Mouse (Mus musculus): Measurements from ENCODE around the gene 2310011J03Rik. TPM values are rescaled to one million over a fixed set of nuclear protein-coding genes. Genes with fewer than 3 reads are reported as not detected.
"Not testable (repeated sequence)": the region's sequence is repeated elsewhere in the genome, so short reads cannot be mapped to it uniquely, and the experiment has no call there.

The 2310011J03Rik gene
- 10 to 100 TPM; 13.6 to 14.2 TPM for total RNA-seq (2021)

DNA sequence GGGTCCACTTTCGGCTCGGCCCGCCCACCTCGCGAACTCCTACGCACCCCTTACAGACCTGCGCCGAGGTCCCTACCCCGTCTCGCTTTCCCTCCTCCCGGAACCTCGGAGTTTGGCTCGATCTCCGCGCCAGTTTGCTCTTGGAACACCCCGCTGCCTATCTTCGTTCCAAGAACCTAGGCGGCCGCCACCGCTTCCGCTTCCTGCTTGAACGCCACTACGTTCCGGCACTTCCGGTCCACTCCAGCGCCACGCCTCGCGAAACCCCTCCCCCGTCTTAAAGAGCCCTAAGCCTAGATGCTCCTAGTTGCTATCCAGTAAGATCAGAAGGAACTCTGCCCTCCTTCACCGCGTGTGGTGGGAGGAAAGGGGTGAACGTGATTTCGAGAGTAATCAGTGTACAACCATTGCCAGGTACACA is at the start of gene 2310011J03Rik:
Gene 2310011J03Rik, minus strand, starts transcription at position 198 of the 421 bp plus-strand sequence.
- intact Hi-C loops (cut with DNase I), result no loop called here
- DNase-seq, result peak; percentile 90

DNA sequence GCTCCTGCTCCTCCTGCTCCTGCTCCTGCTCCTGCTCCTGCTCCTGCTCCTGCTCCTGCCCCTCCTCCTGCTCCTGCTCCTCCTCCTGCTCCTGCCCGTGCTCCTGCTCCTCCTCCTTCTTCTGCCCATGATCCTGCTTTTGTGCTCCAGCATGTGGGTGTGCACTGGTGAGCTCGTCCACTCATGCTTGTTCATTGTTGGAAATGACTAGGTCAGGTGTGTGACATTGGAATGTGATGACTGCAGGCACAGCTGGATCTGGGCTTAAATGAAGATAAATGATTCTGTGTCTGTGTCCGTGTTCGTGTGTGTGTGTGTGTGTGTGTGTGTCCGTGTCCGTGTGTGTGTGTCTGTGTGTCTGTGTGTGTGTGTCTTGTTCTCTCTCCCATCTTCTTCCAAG is 48.1 kb upstream of the 2310011J03Rik start:
- intact Hi-C loops (cut with DNase I), result no loop called here
- no peak for DNase-seq

DNA sequence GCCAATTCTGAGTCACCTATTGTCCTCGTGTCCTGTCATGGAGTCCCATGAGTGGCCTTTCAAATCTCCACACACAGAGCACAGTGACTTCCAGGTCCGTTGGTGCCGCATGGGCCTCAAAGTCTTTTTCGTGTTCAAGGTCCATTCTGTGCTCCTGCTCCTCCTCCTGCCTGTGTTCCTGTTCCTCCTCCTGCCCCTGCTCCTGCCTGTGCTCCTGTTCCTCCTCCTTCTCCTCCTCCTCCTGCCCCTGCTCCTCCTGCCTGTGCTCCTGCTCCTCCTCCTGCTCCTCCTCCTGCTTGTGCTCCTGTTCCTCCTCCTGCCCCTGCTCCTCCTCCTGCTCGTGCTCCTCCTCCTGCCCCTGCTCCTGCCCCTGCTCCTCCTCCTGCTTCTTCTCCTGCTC is 47.6 kb upstream of the 2310011J03Rik start:
- intact Hi-C loops (cut with DNase I), result no loop called here

DNA sequence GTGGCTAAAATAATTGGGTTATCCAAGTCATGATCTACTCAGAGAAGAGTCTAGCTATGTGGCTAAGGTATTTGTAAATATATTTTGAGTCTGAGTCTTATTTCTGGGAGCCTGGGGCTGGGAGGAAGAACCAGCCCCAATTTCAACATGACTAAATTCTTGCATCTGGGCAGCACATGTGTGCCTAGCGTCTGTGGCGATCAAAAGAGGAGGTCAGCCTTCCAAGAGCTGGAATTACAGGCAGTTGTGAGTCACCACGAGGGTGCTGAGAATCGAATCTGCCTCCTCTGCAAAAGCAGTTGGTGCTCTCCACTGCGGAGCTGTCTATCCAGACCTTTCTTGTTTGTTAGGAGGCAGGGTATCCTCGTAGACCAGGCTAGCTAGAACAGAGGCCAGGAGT is 45.4 kb upstream of the 2310011J03Rik start:
- intact Hi-C loops (cut with DNase I), result no loop called here

More for the DNA sequence above, 47.6 kb upstream of the 2310011J03Rik start:
- DNase-seq, result no peak

DNA sequence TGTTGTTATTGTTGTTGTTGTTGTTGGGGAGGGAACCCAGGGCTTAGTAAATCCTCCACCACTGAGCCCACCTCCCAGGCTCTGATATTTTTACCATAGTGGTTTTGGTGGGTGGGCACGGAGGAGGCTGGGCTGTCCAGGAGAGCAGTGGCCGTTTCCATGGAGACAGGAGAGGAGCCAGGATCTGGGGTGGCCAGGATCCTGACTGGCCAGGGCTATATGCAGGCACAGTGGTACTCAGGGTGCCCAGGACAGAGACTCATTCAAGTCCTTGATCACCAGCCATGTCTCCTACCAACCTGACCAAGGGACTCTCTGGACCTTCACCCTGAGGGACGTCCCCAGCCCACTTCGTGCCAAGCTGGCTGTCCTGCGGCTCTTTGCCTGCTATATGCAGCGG is 43.4 kb upstream of the 2310011J03Rik start:
- intact Hi-C loops (cut with DNase I), result no loop called here
- no peak for DNase-seq

More for the DNA sequence above, 45.4 kb upstream of the 2310011J03Rik start:
- no peak for DNase-seq

DNA sequence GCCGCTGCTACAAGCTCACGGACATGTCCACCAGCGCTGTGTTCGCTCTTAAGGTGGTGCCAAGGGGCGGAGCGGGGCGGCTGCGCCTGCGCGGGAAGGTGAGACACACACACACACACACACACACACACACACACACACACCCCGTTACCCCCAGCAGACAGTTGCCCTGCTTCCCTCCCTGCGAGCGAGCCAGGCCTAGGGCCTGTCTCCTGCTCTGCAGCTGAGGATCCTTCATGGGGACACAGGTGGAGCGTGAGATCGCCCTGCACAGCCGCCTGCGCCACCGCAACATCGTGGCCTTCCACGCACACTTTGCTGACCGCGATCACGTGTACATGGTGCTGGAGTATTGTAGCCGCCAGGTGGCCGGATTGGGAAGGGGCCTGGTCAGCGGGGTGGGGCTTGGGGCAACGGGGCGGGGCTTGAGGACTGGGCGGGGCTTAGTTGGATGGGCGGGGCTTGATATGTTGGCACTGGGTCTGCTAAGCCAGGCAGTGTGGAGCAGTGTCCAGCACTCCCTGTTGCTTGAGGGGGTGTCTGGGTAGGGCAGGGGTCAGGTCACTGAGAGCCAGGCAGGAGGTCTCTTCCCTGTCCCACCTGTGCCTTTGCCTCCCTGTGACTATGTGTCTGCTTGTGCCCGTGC is 37.8 kb upstream of the 2310011J03Rik start:
- DNase-seq, result no peak
- intact Hi-C loops (cut with DNase I), result no loop called here

DNA sequence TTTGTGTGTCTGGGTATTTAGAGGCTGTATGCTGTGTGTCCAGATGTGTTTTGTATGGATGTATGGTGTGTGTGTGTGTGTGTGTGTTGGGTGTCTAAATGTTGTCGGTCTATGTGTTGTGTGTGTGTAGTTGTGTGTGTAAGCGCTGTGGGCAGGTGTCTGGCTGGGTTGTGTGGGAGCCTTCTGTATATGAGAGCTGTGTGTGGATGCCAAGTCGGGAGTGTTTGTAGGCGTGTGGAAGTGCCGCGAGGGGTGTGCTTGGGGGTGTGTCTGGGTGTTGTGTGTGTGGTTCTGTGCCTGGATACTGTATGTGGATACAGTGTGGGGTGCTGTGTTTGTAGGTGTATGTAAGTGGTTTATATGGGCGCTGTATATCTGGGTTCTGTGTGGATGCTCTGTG is 37.0 kb upstream of the 2310011J03Rik start:
- intact Hi-C loops (cut with DNase I), result no loop called here
- DNase-seq, result no peak

DNA sequence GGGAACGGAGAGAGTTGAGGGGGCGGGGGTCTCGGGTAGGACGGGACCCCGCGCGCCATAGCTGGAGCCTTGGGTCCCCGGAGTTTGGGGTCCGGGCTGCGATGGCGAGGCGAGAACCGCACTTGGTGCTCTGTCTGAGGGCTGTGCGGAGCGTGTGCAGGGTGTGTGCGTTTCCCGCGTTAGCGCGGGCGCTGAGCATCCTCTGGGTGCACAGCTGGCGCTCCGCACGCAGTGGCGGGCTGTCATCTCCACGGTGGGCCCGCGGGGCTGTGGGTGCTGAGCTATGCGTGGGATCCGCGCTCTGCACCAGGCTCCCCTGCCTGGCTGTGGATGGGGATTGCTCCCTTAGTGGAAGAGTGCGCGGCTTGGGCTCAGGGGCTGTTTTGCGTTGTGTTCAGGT is 36.4 kb upstream of the 2310011J03Rik start:
- intact Hi-C loops (cut with DNase I), result no loop called here
- DNase-seq, result no peak

DNA sequence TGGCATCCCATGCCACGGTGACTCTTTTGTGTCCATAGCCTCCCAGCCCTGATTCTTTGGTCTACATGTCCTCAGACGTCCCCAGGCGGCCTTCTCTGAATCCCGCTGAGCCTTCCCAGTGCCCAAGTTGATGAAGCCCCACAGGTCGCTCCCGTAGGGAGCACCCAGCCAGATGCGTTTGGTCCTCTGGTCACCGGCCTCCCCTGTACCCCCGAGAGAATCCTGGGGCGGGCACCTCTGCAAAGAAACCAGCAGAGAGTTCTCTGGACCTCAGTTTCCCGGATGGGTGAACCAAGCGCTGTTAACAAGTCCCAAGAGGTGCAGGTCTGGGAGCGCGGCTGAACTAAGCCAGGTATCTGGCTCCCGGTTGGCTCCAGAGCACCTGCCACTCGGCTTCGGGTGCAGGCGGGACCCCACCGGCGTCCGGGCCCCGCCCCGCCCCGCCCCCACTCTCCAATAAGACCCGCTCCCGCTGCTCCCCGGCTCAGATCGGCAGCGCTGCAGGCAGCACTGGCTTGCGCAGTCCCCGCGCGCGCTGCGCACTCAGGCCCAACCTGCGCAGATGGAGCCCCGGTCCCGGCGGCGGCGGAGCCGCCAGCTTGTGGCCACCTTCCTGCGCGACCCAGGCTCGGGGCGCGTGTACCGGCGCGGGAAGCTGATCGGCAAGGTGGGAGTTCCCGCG is 35.8 kb upstream of the 2310011J03Rik start, which contains the start of gene Plk5:
Gene Plk5, plus strand, starts transcription at position 459 of the 682 bp plus-strand sequence.
- no peak for DNase-seq
- intact Hi-C loops (cut with DNase I), result no loop called here

DNA sequence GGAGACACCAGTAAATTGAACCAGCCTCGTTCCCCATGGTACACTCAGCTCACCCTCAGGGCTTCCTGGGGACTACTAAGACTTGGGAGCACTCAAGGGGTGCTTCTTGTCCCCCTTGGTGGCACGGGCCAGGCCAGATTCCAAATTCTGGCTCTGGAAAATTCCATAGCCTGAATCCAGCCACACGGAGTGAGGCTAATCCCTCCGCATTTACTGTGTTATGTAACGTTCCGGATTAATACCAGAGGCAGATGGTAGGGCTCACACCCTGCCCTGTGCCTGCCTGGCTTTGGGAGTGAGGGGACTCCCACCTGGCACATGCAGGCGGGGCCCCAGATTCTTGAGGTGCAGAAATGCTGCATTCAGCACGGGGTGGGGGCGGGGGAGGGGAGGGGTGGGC is 35.1 kb upstream of the 2310011J03Rik start:
- intact Hi-C loops (cut with DNase I), result no loop called here
- no peak for DNase-seq

DNA sequence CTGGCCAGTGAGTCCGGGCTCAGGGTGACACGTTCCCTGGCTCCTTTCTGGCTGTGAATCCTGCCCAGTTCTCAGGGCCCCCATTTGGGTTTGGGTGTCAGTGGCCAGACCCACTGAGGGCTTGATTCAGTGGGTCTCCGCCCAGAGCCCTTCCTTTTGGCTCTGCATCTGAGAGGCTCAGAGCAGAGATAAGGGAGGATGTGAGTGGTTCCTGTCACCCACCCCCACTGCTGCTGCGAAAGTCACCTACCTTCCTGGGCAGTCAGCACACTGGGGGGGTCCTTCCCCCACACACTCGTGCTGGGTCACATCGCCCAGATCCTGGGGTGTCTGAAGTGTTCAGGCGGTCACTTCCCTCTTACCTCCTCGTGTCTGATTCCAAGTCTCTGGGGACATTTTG is 32.4 kb upstream of the 2310011J03Rik start:
- intact Hi-C loops (cut with DNase I), result no loop called here
- DNase-seq, result no peak

DNA sequence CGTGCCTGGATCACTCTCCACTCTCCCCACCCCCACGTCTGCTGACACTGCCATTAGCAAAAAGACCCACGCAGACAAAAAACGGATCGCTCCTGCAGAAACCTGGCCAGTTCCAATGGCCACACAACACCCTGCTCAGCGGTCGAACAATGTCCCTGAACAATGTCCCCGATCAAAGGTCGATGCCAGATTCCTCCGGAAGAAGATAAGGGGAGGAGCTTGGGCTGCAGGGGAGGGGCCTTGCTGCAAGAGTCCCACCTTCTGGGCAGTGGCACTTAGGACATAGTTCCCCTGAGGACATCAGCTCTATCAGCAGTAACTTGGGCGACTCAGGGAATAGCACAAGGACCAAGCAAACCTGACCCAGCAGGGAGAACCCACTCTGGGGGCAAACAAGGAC is 31.6 kb upstream of the 2310011J03Rik start:
- intact Hi-C loops (cut with DNase I), result no loop called here
- DNase-seq, result no peak

DNA sequence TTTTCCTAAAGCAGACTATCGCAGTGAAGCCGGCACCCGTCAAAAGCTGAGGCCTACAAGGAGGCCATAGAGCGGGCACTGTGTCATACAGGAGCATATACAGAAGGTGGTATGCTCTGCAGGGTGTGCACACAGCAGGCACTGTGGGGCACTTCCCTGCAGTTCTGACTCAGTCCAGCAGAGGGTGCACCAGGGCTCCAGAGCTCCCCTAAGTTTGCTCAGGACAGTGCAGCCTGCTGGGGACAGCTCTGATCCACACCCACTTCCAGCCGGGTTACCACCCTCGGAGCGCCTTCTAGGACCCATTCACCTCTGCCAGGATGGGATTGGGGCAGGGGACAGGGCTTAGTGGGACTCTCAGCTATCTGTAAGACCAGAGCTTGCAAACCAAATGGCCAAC is 30.0 kb upstream of the 2310011J03Rik start:
- intact Hi-C loops (cut with DNase I), result no loop called here
- peak; percentile 84 for DNase-seq

DNA sequence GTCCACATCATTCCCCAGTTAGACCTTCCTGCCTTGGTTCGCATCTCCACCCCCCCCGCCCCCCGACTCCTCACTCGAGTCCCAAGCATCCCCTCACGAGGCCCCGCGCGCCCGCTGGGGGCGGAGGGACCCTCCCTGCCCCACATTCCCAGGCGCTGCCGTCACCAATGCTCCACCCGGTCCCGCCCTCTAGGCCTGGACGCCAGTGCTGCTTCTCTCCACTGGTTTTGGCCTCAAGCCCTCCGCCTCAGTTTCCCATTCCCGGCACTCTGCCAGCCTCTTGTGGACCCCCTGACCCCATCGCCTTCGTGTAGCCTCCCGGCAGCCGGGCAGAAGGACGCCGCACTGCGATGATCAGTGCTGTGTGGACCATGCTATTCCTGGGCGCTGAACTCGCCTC is 28.6 kb upstream of the 2310011J03Rik start:
- intact Hi-C loops (cut with DNase I), result no loop called here
- no peak for DNase-seq

DNA sequence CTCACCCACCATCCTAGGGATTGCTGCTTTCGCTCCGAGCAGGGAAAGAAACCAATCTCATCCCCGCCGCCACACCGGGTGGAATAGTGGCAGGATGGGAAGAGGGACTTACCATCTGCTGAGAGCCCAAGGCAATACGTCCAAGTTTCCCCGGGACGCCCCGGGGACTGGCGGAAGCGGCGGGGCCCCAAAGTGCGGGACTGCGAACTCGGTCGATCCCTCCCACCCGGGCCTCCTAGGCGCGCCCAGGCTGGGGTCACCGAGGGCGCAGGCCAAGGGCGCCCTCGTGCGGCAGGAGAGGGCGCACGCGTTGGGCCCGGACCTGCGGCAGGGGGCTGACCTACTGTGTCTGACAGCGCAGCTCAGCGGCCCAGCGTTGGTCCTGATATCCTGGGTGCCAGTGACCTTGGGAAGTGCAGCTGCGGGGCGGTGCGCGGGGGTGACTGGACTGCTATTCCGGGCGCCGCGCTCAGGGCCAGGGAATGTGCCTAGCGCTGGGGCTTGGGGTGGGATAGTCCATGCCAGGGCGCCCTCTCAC is 28.0 kb upstream of the 2310011J03Rik start, which contains the start of gene Adamtsl5:
Gene Adamtsl5, minus strand, starts transcription at position 169 of the 538 bp plus-strand sequence.
- intact Hi-C loops (cut with DNase I), result no loop called here
- no peak for DNase-seq

DNA sequence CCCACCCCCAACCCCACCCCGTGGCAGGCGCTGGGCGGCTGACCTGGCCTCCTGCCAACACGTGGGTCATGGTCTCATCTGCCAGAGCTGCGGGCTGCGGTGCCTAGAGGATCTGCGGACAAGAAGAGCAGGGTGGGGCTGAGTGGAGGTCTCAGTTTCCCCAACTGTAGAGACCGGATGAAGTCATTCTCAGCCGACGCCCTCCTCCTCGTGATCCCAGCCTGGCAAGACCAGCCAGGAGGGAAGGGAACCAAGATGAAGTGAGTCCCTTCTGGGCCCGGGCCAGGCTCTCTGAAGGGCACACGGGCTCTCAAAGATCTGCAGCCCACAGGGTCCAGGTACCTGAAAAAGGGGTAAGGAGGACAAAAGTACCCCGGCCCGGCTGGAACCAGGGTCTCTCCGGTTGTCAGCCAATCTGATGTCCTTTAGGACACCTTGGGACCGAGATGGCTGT is 27.2 kb upstream of the 2310011J03Rik start:
- intact Hi-C loops (cut with DNase I), result no loop called here
- no peak for DNase-seq

DNA sequence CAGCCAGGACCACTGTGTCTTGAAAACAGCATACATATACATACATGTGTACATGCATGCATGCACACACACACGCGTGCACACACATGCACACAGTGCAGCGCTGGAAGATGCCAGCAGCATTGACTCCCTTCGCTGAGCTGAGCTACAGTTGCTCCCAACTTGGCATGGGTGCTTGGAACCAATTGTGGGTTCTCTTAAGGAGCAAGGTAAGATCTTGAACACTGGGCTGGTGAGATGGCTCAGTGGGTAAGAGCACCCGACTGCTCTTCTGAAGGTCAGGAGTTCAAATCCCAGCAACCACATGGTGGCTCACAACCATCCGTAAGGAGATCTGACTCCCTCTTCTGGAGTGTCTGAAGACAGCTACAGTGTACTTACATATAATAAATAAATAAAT is 25.6 kb upstream of the 2310011J03Rik start:
- DNase-seq; intact Hi-C loops (cut with DNase I): not testable (repeated sequence)

DNA sequence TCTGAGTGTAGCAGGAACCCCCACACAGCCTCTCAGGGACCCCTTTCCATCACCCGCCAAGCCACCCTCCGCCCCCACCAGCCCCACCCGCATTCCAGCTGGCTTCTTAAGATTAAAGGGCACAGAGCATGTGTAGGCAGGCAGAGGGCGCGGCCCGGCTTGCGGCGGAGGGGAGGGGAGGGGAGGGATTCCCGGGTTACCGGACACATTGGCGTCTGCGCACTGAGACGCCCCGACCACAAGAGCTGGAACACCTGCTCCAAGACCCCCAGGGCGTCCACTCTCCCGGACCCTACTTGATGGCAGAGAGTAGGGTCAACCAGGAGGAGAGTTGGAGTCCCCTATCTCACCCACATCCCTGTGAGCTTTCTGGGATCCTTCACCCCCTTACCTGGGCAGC is 24.8 kb upstream of the 2310011J03Rik start:
- DNase-seq, result no peak
- intact Hi-C loops (cut with DNase I), result no loop called here

DNA sequence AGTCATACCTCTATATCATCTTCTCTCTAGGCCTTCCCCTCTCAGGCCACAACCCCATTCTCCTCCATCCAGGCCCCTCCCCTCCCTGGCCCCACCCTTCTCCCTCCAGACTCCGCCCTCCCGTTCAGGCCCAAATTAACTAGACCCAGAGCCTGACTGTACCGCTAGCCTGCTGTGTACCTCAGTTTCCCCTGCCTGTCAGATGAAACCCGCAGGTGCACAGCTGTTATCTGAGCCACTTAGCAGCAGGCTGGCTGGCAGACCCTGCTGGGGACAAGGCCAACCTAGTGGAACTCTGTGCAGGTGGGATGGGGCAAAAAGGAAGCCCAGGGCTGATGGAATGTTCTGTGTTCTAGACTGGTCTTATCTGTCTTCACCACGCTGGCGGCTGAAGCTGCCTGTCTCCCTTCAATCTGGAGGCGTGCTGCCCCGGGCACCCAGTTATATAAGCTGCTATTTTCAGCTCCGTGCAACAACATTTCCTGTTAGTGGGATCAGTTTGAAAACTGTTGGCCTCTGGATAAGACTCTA is 23.9 kb upstream of the 2310011J03Rik start:
- no peak for DNase-seq
- intact Hi-C loops (cut with DNase I), result loop anchor here (5.0 kb wide), 1 partner anchor 33 kb away; no protein-coding TSS in a partner anchor

DNA sequence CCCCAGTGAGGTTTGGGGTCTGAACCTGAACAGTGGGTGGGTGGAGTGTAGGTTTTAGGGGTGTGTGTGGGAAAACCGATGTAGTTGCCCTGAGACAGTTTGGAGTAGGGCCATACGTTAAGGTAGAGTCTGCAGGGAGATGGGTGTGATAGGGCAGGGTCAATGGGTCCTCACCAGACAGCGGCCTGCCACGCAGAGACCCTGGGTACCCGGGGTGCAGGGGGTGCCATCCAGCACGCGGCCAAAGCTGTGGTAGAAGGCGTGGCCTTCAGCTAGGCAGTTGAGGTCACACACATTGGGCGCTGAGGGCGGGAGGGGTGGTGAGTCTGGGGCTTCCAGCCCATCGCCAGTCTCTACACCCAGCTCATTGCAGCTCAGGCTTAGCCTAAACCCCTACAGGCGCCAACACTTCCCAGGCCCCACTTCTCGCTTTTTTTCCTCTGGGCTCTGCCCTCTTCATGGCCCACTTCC is 23.1 kb upstream of the 2310011J03Rik start:
- intact Hi-C loops (cut with DNase I), result loop anchor here (5.0 kb wide), 1 partner anchor 34 kb away; no protein-coding TSS in a partner anchor

DNA sequence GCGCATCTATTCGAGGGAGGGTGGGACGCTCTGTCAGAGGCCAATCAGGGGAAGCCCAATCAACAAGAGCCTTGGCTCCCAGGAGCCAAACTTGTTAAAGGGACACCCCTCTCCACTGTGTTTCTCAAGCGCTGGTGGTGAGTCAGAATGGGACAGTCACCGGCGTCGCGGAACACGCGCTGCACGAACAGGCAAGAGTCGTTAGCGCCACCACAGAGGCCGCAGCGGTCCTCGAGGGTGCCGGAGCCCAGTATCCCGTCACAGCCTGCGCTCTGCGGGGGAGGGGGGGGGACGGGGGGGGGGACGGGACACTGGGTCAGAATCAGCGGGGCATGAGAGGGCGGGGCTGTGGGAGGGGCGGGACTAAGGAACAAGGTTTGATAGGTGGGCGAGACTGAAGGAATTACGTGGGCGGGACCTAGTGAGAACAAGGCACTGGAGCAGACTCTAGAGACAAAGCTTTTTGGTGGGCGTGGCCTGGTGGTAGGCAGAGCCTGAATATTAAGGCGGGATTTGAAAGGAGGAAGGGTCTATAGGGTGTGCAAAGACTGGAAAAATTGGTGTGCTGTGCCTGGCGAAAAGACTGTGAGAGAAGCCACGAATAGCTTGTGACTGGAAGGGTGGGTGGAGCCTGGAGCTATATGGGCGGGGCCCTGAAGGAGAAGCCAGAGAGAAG is 22.6 kb upstream of the 2310011J03Rik start:
- no peak for DNase-seq
- intact Hi-C loops (cut with DNase I), result loop anchor here (5.0 kb wide), 1 partner anchor 34 kb away; no protein-coding TSS in a partner anchor

More for the DNA sequence above, 23.1 kb upstream of the 2310011J03Rik start:
- DNase-seq, result no peak
